20 mouse cellular contexts compared by ENCODE assay signal in the genomic region with DNA sequence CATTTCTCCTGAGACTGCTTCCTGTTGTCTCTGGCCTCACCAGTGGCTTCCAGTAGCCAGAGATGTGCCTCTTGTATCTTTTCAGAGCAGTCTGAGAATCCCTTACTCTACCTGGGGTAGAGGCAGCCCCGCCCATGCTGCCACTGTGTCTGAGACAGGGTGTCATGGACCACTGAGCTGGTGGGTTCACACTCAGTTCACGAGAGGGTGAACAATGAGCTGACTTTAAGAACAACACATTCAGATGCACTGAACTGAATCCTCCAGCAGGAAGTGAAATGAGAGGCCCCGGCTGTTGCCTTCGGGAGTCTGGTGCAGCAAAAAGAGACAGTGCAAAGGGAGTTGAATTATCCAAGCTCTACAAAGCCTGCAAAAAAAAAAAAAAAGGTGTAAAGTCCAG.
A peak's percentile ranks its signal among the peaks of the same experiment; 100 is the strongest.
DNase-seq lines count a peak whose midpoint lies in the region; ATAC-seq and TF ChIP-seq lines count a peak whose summit lies in the region.
"Had no signal": no experiment of that assay in that cellular context is flagged by ENCODE, and none has a peak within 500 bp of the region (broad histone marks: within the 10 kb centered on the region; RNA-seq: fewer than 3 reads in every experiment).

No protein-coding gene starts in this region.

- peak; percentile 8 for DNase-seq in kidney, adult 2 months
- DNase-seq in kidney, adult 8-10 months, result no peak
- peak; percentile 13 for DNase-seq in Patski (ENCODE audit: low read depth, low spot score)
- DNase-seq in kidney, postnatal 36 days, result peak; percentile 12 to 14
- no peak for DNase-seq in lung, postnatal 14 days
- DNase-seq in heart, postnatal 14 days, result no peak
- DNase-seq: adrenal gland, postnatal 14 days; cerebellum, adult 11 months; cerebellum, postnatal 25 days; gastrocnemius, postnatal 25 days; heart, adult 2 months; liver, postnatal 0 days; lung, postnatal 10 days; retina, postnatal 1 day had no signal

- intact Hi-C loops in heart, postnatal 14 days (cut with DNase I), result no loop called here

- no peak overlapping the region for H3K9ac ChIP-seq in kidney, embryonic 14.5 days (ENCODE audit: low read depth, low read length)
- H3K9ac ChIP-seq: intestine, embryonic 15.5 days; liver, postnatal 0 days had no signal

- H3K27me3 ChIP-seq in kidney, adult 2 months (replicated peaks; ENCODE audit: control insufficient read depth, insufficient read depth, low read length), result no peaks in the 10 kb centered on the region
- H3K27me3 ChIP-seq in Patski, result no peaks in the 10 kb centered on the region
- no peaks in the 10 kb centered on the region for H3K27me3 ChIP-seq in kidney, embryonic 14.5 days (ENCODE audit: control insufficient read depth, insufficient read depth, low read length)
- H3K27me3 ChIP-seq: intestine, embryonic 15.5 days had no signal

- H3K4me1 ChIP-seq in kidney, adult 2 months (ENCODE audit: control insufficient read depth, insufficient read depth, low read length), result no peaks in the 10 kb centered on the region
- peaks cover 39% of the 10 kb centered on the region for H3K4me1 ChIP-seq in kidney, embryonic 14.5 days (ENCODE audit: control insufficient read depth, insufficient read depth, low read length)

- no peak for ATAC-seq in Patski
- ATAC-seq in kidney, embryonic 14.5 days (ENCODE audit: low FRiP score, low TSS enrichment), result peak; percentile 96
- ATAC-seq: forebrain, embryonic 14.5 days; intestine, embryonic 15.5 days; liver, postnatal 0 days; midbrain, embryonic 16.5 days had no signal

- TF ChIP-seq CTCF in kidney, adult 2 months (conservative IDR thresholded peaks at IDR 0.05; ENCODE audit: insufficient read depth, insufficient read length, low read depth, low read length), result no peak
- TF ChIP-seq CTCF in Patski (IDR thresholded peaks at IDR 0.05), result no peak

- 17% methylated on average over 4 of the region's 4 CpGs for WGBS in kidney, adult 2 months
- WGBS in kidney, embryonic 14.5 days, result 8% methylated on average over 4 of the region's 4 CpGs

- no peaks in the 10 kb centered on the region for H3K9me3 ChIP-seq in kidney, embryonic 14.5 days (ENCODE audit: control insufficient read depth, low read length)
- H3K9me3 ChIP-seq: intestine, embryonic 15.5 days; limb, embryonic 10.5 days had no signal

- no peaks in the 10 kb centered on the region for H3K36me3 ChIP-seq in kidney, adult 2 months (ENCODE audit: control insufficient read depth, insufficient read depth, low read length)
- no peaks in the 10 kb centered on the region for H3K36me3 ChIP-seq in kidney, embryonic 14.5 days (ENCODE audit: control insufficient read depth, insufficient read depth, low read length)
- H3K36me3 ChIP-seq: G1E; intestine, embryonic 15.5 days; limb, embryonic 10.5 days had no signal

- no peak overlapping the region for H3K27ac ChIP-seq in kidney, adult 2 months (ENCODE audit: insufficient read depth, low read depth, low read length)
- peak overlapping the region; percentile 96 for H3K27ac ChIP-seq in kidney, embryonic 14.5 days (ENCODE audit: low read depth, low read length)
- H3K27ac ChIP-seq: heart, adult 2 months; intestine, embryonic 15.5 days; limb, embryonic 10.5 days had no signal

- no peak overlapping the region for H3K4me2 ChIP-seq in kidney, embryonic 14.5 days (replicated peaks; ENCODE audit: low read depth, low read length)
- H3K4me2 ChIP-seq: intestine, embryonic 15.5 days had no signal

- no peak for TF ChIP-seq POLR2A in kidney, adult 2 months (IDR thresholded peaks at IDR 0.05; ENCODE audit: low read depth, low read length)

- POLR2A ChIA-PET in Patski (lab: Charles Lee), result no interaction called here

- CTCF ChIA-PET in Patski (lab: Charles Lee), result no interaction called here

- in situ Hi-C loops in Patski (cut with MboI; ENCODE audit: low pct_unique_long_range_greater_than_20kb), result no loop called here

- H3K4me3 ChIP-seq in kidney, adult 2 months (ENCODE audit: insufficient read depth, low read depth, low read length), result no peak overlapping the region
- no peak overlapping the region for H3K4me3 ChIP-seq in kidney, embryonic 14.5 days (ENCODE audit: low read length)
- H3K4me3 ChIP-seq: heart, adult 2 months; intestine, embryonic 15.5 days; limb, embryonic 10.5 days had no signal

Comparison
In these comparisons a context has a peak if more than half of its experiments do, and no peak if none do; other contexts are left out.
1. DNase-seq: peak in kidney, adult 2 months (single experiment), Patski (single experiment) and kidney, postnatal 36 days (2 of 2); none in kidney, adult 8-10 months (0 of 2), lung, postnatal 14 days (single experiment) and heart, postnatal 14 days (0 of 2).